Mouse (Mus musculus): ENCODE data around the gene Gm42688. TPM values are rescaled to one million over a fixed set of nuclear protein-coding genes. Genes with fewer than 3 reads are reported as not detected.

Gene Gm42688
- 2.6 and 2.9 TPM in 2 replicates for total RNA-seq (2014; fragmentation: Nextera tagmentation)
- total RNA-seq (2017), result 3.9 and 4.3 TPM in 2 replicates
- 2.5 and 3.4 TPM in 2 replicates for polyA plus RNA-seq (2012)

GRCm38 (mm10) chr6:83101316-83101687 lies at the start of gene Gm42688, which contains the start of gene Ccdc142:
Gene Gm42688 (plus strand): TSS chr6:83101617.
Gene Ccdc142 (plus strand): TSS chr6:83101601.
- H3K36me3 ChIP-seq (replicated peaks), result peaks cover 36% of the 10 kb centered on the region
- DNase-seq (ENCODE audit: low spot score) (peak; percentile 74), ATAC-seq (ENCODE audit: extremely low read depth, insufficient number of reproducible peaks, low FRiP score, poor library complexity, severe bottlenecking) (peak; percentile 90)
- H3K9me3 ChIP-seq (replicated peaks), result no peaks in the 10 kb centered on the region
- peak within 1 kb of the TSS; percentile 99 for H3K4me3 ChIP-seq (ENCODE audit: low read depth, low read length)
- TF ChIP-seq GATA2 (IDR thresholded peaks at IDR 0.05; ENCODE audit: borderline replicate concordance, low read depth, low read length) (no peak), CTCF (IDR thresholded peaks at IDR 0.05; ENCODE audit: low read depth, low read length) (no peak), POLR2AphosphoS5 (IDR thresholded peaks at IDR 0.05; ENCODE audit: insufficient replicate concordance, low read depth, low read length) (no peak), TAL1 (conservative IDR thresholded peaks at IDR 0.05; ENCODE audit: low read depth, low read length) (no peak), GATA1 (IDR thresholded peaks at IDR 0.05; ENCODE audit: borderline replicate concordance, low read length) (no peak)
- H3K27me3 ChIP-seq (ENCODE audit: insufficient read depth, low read length), result no peaks in the 10 kb centered on the region
- H3K4me1 ChIP-seq (ENCODE audit: insufficient read depth, low read depth, low read length), result peaks cover 33% of the 10 kb centered on the region

DNA sequence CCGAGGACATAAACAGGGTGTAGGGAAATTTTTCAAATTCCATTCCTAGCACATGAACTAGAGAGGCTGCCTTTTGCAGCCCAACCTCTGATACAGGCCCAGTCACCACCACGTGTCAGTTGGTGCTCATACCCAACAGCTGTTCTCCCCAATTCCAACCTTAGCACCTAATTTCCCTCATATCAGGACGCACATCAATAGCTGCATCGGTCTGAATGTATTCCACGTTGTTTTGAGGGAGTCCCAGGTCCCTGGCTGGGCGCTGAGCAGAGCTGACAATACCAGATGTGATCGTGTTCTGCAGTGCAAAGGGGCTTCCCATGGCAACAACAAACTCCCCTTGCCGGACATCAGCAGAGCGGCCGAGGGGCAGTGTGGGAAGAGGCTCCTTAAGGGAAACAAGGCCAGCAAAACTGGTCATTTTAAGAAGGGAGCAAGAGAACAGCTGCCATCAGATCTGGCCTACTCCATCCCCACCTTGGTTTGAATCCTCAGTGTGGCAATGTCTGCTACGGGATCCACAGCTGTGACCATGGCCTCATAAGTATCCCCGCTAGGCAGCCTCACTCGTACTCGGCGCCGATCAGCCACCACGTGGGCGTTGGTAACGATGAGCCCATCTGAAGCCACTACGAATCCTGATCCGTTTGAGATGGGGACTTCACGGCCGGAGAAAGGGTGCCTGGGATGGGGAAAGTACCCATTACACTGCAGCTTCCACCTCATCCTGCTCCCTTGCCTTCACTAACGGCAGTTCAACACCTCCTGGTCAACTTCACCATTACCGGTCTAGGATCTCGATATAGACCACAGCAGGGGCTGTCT lies 48.1 kb upstream of the Gm42688 start:
- no peak for ATAC-seq (ENCODE audit: extremely low read depth, insufficient number of reproducible peaks, low FRiP score, poor library complexity, severe bottlenecking)
- H3K36me3 ChIP-seq (replicated peaks), result peaks cover 67% of the 10 kb centered on the region
- peak overlapping the region; percentile 95 for H3K4me3 ChIP-seq (ENCODE audit: low read depth, low read length)
- no peaks in the 10 kb centered on the region for H3K9me3 ChIP-seq (replicated peaks)
- H3K27me3 ChIP-seq (ENCODE audit: insufficient read depth, low read length), result no peaks in the 10 kb centered on the region; the same call in 1 of the 2 replicates
- DNase-seq (ENCODE audit: low spot score), result peak; percentile 60
- H3K4me1 ChIP-seq (ENCODE audit: insufficient read depth, low read depth, low read length), result peaks cover 63% of the 10 kb centered on the region
- TF ChIP-seq POLR2AphosphoS5 (IDR thresholded peaks at IDR 0.05; ENCODE audit: insufficient replicate concordance, low read depth, low read length), result no peak
- no peak for TF ChIP-seq GATA1 (IDR thresholded peaks at IDR 0.05; ENCODE audit: borderline replicate concordance, low read length)
- TF ChIP-seq TAL1 (conservative IDR thresholded peaks at IDR 0.05; ENCODE audit: low read depth, low read length), result no peak
- TF ChIP-seq CTCF (IDR thresholded peaks at IDR 0.05; ENCODE audit: low read depth, low read length), result no peak
- no peak for TF ChIP-seq GATA2 (IDR thresholded peaks at IDR 0.05; ENCODE audit: borderline replicate concordance, low read depth, low read length)

GRCm38 (mm10) chr6:83054074-83054851 lies 47.2 kb upstream of the Gm42688 start, which contains the start of gene Aup1:
Gene Aup1 (plus strand): TSS chr6:83054521.
- Histone ChIP-seq H3K4me3 (ENCODE audit: low read depth, low read length) (peak within 1 kb of the TSS; percentile 95), H3K9me3 (replicated peaks) (no peaks in the 10 kb centered on the region), H3K36me3 (replicated peaks) (peaks cover 76% of the 10 kb centered on the region), H3K27me3 (ENCODE audit: insufficient read depth, low read length) (no peaks in the 10 kb centered on the region), H3K4me1 (ENCODE audit: insufficient read depth, low read depth, low read length) (peaks cover 60% of the 10 kb centered on the region)
- ATAC-seq (ENCODE audit: extremely low read depth, insufficient number of reproducible peaks, low FRiP score, poor library complexity, severe bottlenecking), result peak; percentile 93
- peak; percentile 99 for DNase-seq (ENCODE audit: low spot score)
- TF ChIP-seq CTCF (IDR thresholded peaks at IDR 0.05; ENCODE audit: low read depth, low read length) (no peak), TAL1 (conservative IDR thresholded peaks at IDR 0.05; ENCODE audit: low read depth, low read length) (no peak), GATA2 (IDR thresholded peaks at IDR 0.05; ENCODE audit: borderline replicate concordance, low read depth, low read length) (no peak), POLR2AphosphoS5 (IDR thresholded peaks at IDR 0.05; ENCODE audit: insufficient replicate concordance, low read depth, low read length) (no peak), GATA1 (IDR thresholded peaks at IDR 0.05; ENCODE audit: borderline replicate concordance, low read length) (no peak)

DNA sequence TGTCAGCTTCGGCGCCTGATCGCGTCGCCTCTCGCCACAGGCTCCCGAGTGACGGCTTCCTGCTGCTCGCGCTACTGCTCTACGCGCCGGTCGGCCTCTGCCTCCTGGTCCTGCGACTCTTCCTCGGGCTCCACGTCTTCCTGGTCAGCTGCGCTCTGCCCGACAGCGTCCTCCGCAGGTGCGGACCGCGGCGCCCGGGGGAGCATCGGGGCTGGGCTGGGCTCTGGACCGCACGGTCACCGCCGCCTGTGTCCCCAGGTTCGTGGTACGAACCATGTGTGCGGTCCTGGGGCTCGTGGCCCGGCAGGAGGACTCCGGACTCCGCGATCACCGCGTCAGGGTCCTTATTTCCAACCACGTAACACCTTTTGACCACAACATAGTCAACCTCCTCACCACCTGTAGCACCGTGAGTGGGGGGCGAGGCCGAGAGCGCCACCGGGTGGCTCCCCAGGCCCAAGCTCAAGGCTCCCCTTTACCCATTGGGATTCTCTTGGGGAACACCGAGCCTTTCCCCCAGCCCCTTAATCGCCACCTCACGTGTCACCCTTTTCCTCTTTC lies 46.5 kb upstream of the Gm42688 start, which contains the start of gene Htra2:
TSS of gene Htra2 (minus strand) at position 403 of the 561 bp plus-strand sequence.
- ATAC-seq (ENCODE audit: extremely low read depth, insufficient number of reproducible peaks, low FRiP score, poor library complexity, severe bottlenecking) (no peak), DNase-seq (ENCODE audit: low spot score) (no peak)
- TF ChIP-seq GATA1 (IDR thresholded peaks at IDR 0.05; ENCODE audit: borderline replicate concordance, low read length), result no peak
- no peak for TF ChIP-seq TAL1 (conservative IDR thresholded peaks at IDR 0.05; ENCODE audit: low read depth, low read length)
- TF ChIP-seq POLR2AphosphoS5 (IDR thresholded peaks at IDR 0.05; ENCODE audit: insufficient replicate concordance, low read depth, low read length), result no peak
- TF ChIP-seq CTCF (IDR thresholded peaks at IDR 0.05; ENCODE audit: low read depth, low read length), result no peak
- no peak for TF ChIP-seq GATA2 (IDR thresholded peaks at IDR 0.05; ENCODE audit: borderline replicate concordance, low read depth, low read length)
- Histone ChIP-seq H3K9me3 (replicated peaks) (no peaks in the 10 kb centered on the region), H3K4me1 (ENCODE audit: insufficient read depth, low read depth, low read length) (peaks cover 54% of the 10 kb centered on the region), H3K36me3 (replicated peaks) (peaks cover 76% of the 10 kb centered on the region), H3K27me3 (ENCODE audit: insufficient read depth, low read length) (no peaks in the 10 kb centered on the region), H3K4me3 (ENCODE audit: low read depth, low read length) (peak within 1 kb of the TSS; percentile 95)

GRCm38 (mm10) chr6:83057790-83058189 lies 43.6 kb upstream of the Gm42688 start, which contains the start of gene Dqx1:
Gene Dqx1 (plus strand): TSS chr6:83057844.
- Histone ChIP-seq H3K4me1 (ENCODE audit: insufficient read depth, low read depth, low read length) (peaks cover 33% of the 10 kb centered on the region), H3K9me3 (replicated peaks) (no peaks in the 10 kb centered on the region), H3K36me3 (replicated peaks) (peaks cover 68% of the 10 kb centered on the region), H3K4me3 (ENCODE audit: low read depth, low read length) (peak within 1 kb of the TSS; percentile 17; the same call in 1 of the 2 replicates), H3K27me3 (ENCODE audit: insufficient read depth, low read length) (no peaks in the 10 kb centered on the region)
- TF ChIP-seq CTCF (IDR thresholded peaks at IDR 0.05; ENCODE audit: low read depth, low read length), result no peak
- TF ChIP-seq POLR2AphosphoS5 (IDR thresholded peaks at IDR 0.05; ENCODE audit: insufficient replicate concordance, low read depth, low read length), result no peak
- TF ChIP-seq GATA1 (IDR thresholded peaks at IDR 0.05; ENCODE audit: borderline replicate concordance, low read length), result no peak
- TF ChIP-seq TAL1 (conservative IDR thresholded peaks at IDR 0.05; ENCODE audit: low read depth, low read length), result no peak
- no peak for TF ChIP-seq GATA2 (IDR thresholded peaks at IDR 0.05; ENCODE audit: borderline replicate concordance, low read depth, low read length)
- DNase-seq (ENCODE audit: low spot score) (no peak), ATAC-seq (ENCODE audit: extremely low read depth, insufficient number of reproducible peaks, low FRiP score, poor library complexity, severe bottlenecking) (no peak)

Data from G1E (cell line).